Mouse (Mus musculus) heart, embryonic 13.5 days (tissue): ENCODE measurements around the gene Nfx1. TPM values are rescaled to one million over a fixed set of nuclear protein-coding genes. Genes with fewer than 3 reads are reported as not detected.
A peak's percentile ranks its signal among the peaks of the same experiment; 100 is the strongest.

Source experiments
- ATAC-seq: fragments of 200-750 bp; cut with Nextera tagmentation; 2 replicates; pipeline ENCODE4 v1.8.0; 2017; ENCODE audit warnings: moderate TSS enrichment; ENCODE audit not compliant: insufficient number of reproducible peaks, low FRiP score, low TSS enrichment; ENCODE audit errors: extremely low read depth
- H3K27ac ChIP-seq: fragments of 300-500 bp; sonication (generic); replicated peaks from 2 replicates; pipeline ENCODE4 v1.5.1; 2015; ENCODE audit warnings: moderate library complexity, mild to moderate bottlenecking, inconsistent platforms
- H3K27me3 ChIP-seq: fragments of 300-500 bp; sonication (generic); replicated peaks from 2 replicates; pipeline ENCODE4 v1.6.1; 2015; ENCODE audit warnings: mild to moderate bottlenecking, inconsistent platforms
- H3K36me3 ChIP-seq: fragments of 300-500 bp; sonication (generic); 2 replicates; pipeline ENCODE4 v1.6.1; 2015; ENCODE audit warnings: mild to moderate bottlenecking, inconsistent platforms
- H3K4me1 ChIP-seq: fragments of 300-500 bp; sonication (generic); 2 replicates; pipeline ENCODE4 v1.6.1; 2015; ENCODE audit warnings: inconsistent platforms
- H3K4me2 ChIP-seq: fragments of 300-500 bp; sonication (generic); 2 replicates; pipeline ENCODE4 v1.6.1; 2015; ENCODE audit warnings: inconsistent platforms, mild to moderate bottlenecking, moderate library complexity
- H3K4me3 ChIP-seq: fragments of 300-500 bp; sonication (generic); 2 replicates; pipeline ENCODE4 v1.5.1; 2015; ENCODE audit warnings: moderate library complexity, mild to moderate bottlenecking, inconsistent platforms
- H3K9ac ChIP-seq: fragments of 300-500 bp; sonication (generic); 2 replicates; pipeline ENCODE4 v1.6.1; 2015; ENCODE audit warnings: inconsistent platforms, mild to moderate bottlenecking, moderate library complexity
- H3K9me3 ChIP-seq: fragments of 300-500 bp; sonication (generic); 2 replicates; pipeline ENCODE4 v1.6.1; 2016; ENCODE audit warnings: inconsistent platforms
- WGBS: fragments of 180-500 bp; shearing (Covaris S2); methylation state at CpG from one replicate; pipeline ENCODE4 v1.1.7; 2015; ENCODE audit warnings: mixed read lengths; 5-methylcytosine and 5-hydroxymethylcytosine counted together
- microRNA-seq: library from miRNA; unstranded; fragments of <30 nt; microRNA quantifications from one replicate; pipeline ENCODE4, GENCODE M21; 2016
- polyA plus RNA-seq: library from polyadenylated mRNA; unstranded; fragments of >200 nt; fragmentation: Nextera tagmentation; extraction: Ambion mirVana; gene quantifications from 2 replicates; pipeline ENCODE4 v1.2.1, GENCODE M21; 2015

The Nfx1 gene
- polyA plus RNA-seq, 1 experiment from 2014 or later = 50.3 TPM

GRCm38 (mm10) chr4:41065196-41065595 lies 94.5 kb downstream of the Nfx1 start:
- 78% methylated on average over 4 of the region's 4 CpGs for WGBS
- Histone ChIP-seq H3K4me2 (no peak overlapping the region), H3K27ac (no peak overlapping the region), H3K27me3 (peaks cover 19% of the 10 kb centered on the region), H3K4me1 (peaks cover 12% of the 10 kb centered on the region; the same call in 1 of the 2 replicates), H3K4me3 (no peak overlapping the region), H3K36me3 (no peaks in the 10 kb centered on the region), H3K9ac (no peak overlapping the region), H3K9me3 (no peaks in the 10 kb centered on the region)
- ATAC-seq = no peak

GRCm38 (mm10) chr4:41071500-41072429 lies 101.1 kb downstream of the Nfx1 start:
- 0 out of 2 replicates have a peak, but pooled peaks cover 2% of the 10 kb centered on the region for H3K27me3 ChIP-seq
- H3K27ac ChIP-seq = no peak overlapping the region
- no peaks in the 10 kb centered on the region for H3K36me3 ChIP-seq
- no peak overlapping the region for H3K9ac ChIP-seq
- no peak overlapping the region for H3K4me3 ChIP-seq
- WGBS = 72% methylated on average over 14 of the region's 14 CpGs
- ATAC-seq = no peak
- no peaks in the 10 kb centered on the region for H3K4me1 ChIP-seq
- no peak overlapping the region for H3K4me2 ChIP-seq
- H3K9me3 ChIP-seq = no peaks in the 10 kb centered on the region

- Histone ChIP-seq H3K4me1 (no peaks in the 10 kb centered on the region), H3K9me3 (no peaks in the 10 kb centered on the region), H3K9ac (no peak overlapping the region), H3K27me3 (0 out of 2 replicates have a peak, but pooled peaks cover 6% of the 10 kb centered on the region), H3K4me2 (no peak overlapping the region), H3K36me3 (no peaks in the 10 kb centered on the region), H3K27ac (no peak overlapping the region), H3K4me3 (no peak overlapping the region)
- 69% methylated on average over 12 of the region's 12 CpGs for WGBS
- no peak for ATAC-seq
Measured at GRCm38 (mm10) chr4:41073008-41073817, 102.5 kb downstream of the Nfx1 start.

- Histone ChIP-seq H3K27me3 (0 out of 2 replicates have a peak, but pooled peaks cover 6% of the 10 kb centered on the region), H3K4me3 (no peak overlapping the region), H3K4me1 (no peaks in the 10 kb centered on the region), H3K36me3 (no peaks in the 10 kb centered on the region), H3K27ac (no peak overlapping the region), H3K9me3 (no peaks in the 10 kb centered on the region), H3K9ac (no peak overlapping the region), H3K4me2 (no peak overlapping the region)
- WGBS = 72% methylated on average over 6 of the region's 6 CpGs
- ATAC-seq = no peak; the same call in 1 of the 2 replicates
Measured at GRCm38 (mm10) chr4:41074461-41074860, 103.8 kb downstream of the Nfx1 start.

Small RNA genes within 50 kb of the gene (microRNA-seq; reads per million reads assigned to microRNA genes)
- gene Mir3094 = 2.9 reads per million, percentile 9 among the genes with 10 or more reads in this experiment

Other genes with a start within 250 kb of the Nfx1 start
- gene Dnaja1, start 248.8 kb upstream of the Nfx1 start, polyA plus RNA-seq = 243 and 287 TPM in 2 replicates
- 95.7 and 107 TPM in 2 replicates for gene Smu1, start 213.0 kb upstream of the Nfx1 start, polyA plus RNA-seq
- gene B4galt1, start 116.9 kb upstream of the Nfx1 start, polyA plus RNA-seq = 46.2 and 48.1 TPM in 2 replicates
- 9.3 and 11.4 TPM in 2 replicates for gene Spink4, start 50.9 kb upstream of the Nfx1 start, polyA plus RNA-seq
- 168 and 177 TPM in 2 replicates for gene Bag1, start 22.6 kb upstream of the Nfx1 start, polyA plus RNA-seq
- 64.6 and 76.6 TPM in 2 replicates for gene Chmp5, start 22.5 kb upstream of the Nfx1 start, polyA plus RNA-seq
- not detected in 2 replicates for gene Aqp7, start 77.2 kb downstream of the Nfx1 start, polyA plus RNA-seq
- gene Aqp3, start 127.3 kb downstream of the Nfx1 start, polyA plus RNA-seq = 0.87 and 1.2 TPM in 2 replicates
- 15.7 and 18.2 TPM in 2 replicates for gene Nol6, start 153.5 kb downstream of the Nfx1 start, polyA plus RNA-seq
- 73.3 and 75.3 TPM in 2 replicates for gene Ube2r2, start 164.8 kb downstream of the Nfx1 start, polyA plus RNA-seq